Mouse (Mus musculus): ENCODE measurements around the gene Rab44.

DNA sequence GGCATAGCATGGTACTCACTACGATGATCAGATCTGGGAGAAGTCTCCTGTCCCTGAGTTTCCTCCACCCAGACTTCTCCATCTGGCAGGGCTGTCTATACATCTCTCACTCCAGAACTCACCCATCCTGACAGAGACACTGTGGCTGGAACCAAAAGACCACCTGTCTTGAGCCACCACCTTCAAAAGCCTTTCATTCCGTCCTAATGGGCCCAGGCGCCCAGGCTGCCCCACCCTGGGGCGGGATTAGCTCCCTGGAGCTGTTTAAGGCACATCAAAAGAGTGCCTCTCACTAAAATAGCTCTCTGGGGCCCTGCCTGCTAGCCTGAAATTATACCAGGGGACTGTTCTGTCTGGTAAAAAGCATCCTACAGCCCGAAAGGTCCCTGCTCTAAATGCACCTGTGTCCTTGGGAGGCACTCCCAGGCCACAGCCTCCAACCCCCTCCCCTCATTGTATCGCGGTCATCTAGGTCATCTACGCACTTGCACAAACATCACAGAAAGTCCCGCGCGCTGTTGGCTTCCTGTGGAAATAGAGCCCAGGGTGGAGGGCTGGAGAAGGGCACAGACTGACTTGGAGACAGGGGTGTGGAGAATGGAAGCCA, 41.1 kb upstream of the Rab44 start:
- TF ChIP-seq GATA1 (IDR thresholded peaks at IDR 0.05; ENCODE audit: borderline replicate concordance, low read length) (no peak), FLI1 (IDR thresholded peaks at IDR 0.05; ENCODE audit: low read length) (no peak)
